Mouse (Mus musculus): ENCODE data around the gene Zfp428. TPM values are rescaled to one million over a fixed set of nuclear protein-coding genes. Genes with fewer than 3 reads are reported as not detected.

Gene Zfp428
- polyA plus RNA-seq, 2 experiments: 29.6 to 67.8 TPM

DNA sequence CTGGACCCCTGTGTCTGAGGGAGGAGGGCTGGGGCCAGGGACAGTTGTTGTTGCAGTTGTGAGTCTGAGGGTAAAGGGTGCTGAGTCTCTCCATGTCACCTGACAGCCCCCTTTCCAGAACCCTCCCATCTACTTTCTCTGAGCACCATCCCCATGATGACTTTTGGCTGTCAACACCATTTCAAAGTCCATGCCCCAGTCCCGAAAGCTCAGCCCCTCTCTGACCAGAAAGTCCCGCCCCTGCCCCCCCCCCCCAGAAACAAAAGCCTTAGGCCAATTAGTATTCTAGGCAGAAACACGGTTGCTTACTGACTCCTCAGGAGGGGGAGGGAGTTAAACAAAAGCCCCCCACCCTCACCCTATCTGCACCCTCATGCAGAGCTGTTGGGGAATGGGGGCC, 19.4 kb upstream of the Zfp428 start:
- WGBS: 27% methylated on average over 3 of the region's 3 CpGs
- no peaks in the 10 kb centered on the region for H3K9me3 ChIP-seq (ENCODE audit: control insufficient read depth, low read length)
- ATAC-seq (ENCODE audit: low FRiP score, low read depth): no peak
- H3K27me3 ChIP-seq (ENCODE audit: control insufficient read depth, insufficient read depth, low read length): peaks cover 4% of the 10 kb centered on the region; the same call in 1 of the 2 replicates
- no peak overlapping the region for H3K27ac ChIP-seq (replicated peaks; ENCODE audit: low read depth, low read length)
- no peak overlapping the region for H3K9ac ChIP-seq (ENCODE audit: low read depth, low read length, severe bottlenecking)
- H3K4me2 ChIP-seq (replicated peaks; ENCODE audit: low read depth, low read length, severe bottlenecking): no peak overlapping the region
- DNase-seq (ENCODE audit: low spot score): no peak
- TF ChIP-seq POLR2A (IDR thresholded peaks at IDR 0.05; ENCODE audit: borderline replicate concordance, extremely low read depth, insufficient read depth, insufficient read length): no peak
- no peak overlapping the region for H3K4me3 ChIP-seq (replicated peaks; ENCODE audit: low read length)
- H3K36me3 ChIP-seq (ENCODE audit: control insufficient read depth, insufficient read depth, low read length): no peaks in the 10 kb centered on the region
- H3K4me1 ChIP-seq (ENCODE audit: control insufficient read depth, insufficient read depth, low read length): no peaks in the 10 kb centered on the region

DNA sequence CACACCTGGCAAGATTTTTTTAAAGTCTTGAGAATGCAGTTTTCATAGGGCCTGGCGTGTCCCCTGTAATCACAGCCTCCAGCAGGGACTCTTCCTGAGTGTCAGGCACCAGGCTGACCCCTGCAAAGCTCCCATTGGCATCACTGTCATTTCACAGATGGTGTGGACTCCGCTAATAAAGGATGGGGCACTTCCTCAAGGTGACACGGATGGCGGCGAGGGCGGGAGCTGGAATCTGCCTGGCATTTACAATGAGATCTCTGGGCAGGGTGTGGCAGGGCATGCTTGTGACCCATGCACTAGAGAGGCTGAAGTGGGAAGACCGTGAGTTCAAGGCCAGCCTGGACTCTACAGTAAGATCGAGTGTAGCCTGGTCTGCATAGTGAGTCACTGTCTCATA, 18.5 kb upstream of the Zfp428 start:
- no peak overlapping the region for H3K4me3 ChIP-seq (replicated peaks; ENCODE audit: low read length)

DNA sequence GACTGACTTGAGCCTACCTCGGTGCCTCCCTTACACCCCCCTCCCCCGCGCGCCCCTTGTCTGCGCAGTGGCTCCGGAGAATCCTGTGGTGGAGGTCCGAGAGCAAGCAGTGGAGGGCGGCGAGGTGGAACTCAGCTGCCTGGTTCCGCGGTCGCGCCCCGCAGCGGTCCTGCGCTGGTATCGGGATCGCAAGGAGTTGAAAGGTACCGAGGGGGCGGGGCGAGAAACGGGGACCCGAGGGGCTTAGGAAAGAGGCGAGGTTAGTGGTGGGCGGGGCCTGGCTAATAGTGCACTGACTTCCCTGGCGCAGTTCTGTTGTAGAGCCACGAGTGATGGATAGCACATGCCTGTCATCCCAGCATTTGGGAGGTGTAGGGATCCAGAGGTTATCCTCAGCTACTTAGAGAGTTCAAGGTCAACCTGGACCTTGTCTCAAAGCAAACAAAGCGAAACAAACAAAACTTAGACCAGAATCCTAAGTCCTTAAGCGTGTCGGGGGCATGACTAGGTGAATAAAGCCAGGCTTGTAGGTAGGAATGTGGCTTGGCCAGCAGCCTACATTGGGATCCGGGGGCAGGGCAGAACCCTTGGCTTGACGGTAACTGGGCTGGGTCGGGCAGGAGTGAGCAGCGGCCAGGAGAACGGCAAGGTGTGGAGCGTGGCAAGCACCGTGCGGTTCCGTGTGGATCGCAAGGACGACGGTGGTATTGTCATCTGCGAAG, 6.8 kb upstream of the Zfp428 start:
- Histone ChIP-seq H3K4me1 (ENCODE audit: control insufficient read depth, insufficient read depth, low read length) (peaks cover 3% of the 10 kb centered on the region; the same call in 1 of the 2 replicates), H3K27me3 (ENCODE audit: control insufficient read depth, insufficient read depth, low read length) (peaks cover 20% of the 10 kb centered on the region), H3K9ac (ENCODE audit: low read depth, low read length, severe bottlenecking) (peak overlapping the region; percentile 45; the same call in 1 of the 2 replicates), H3K36me3 (ENCODE audit: control insufficient read depth, insufficient read depth, low read length) (no peaks in the 10 kb centered on the region), H3K9me3 (ENCODE audit: control insufficient read depth, low read length) (peaks cover 4% of the 10 kb centered on the region; the same call in 1 of the 2 replicates), H3K27ac (replicated peaks; ENCODE audit: low read depth, low read length) (no peak overlapping the region), H3K4me2 (replicated peaks; ENCODE audit: low read depth, low read length, severe bottlenecking) (peak overlapping the region; percentile 56), H3K4me3 (replicated peaks; ENCODE audit: low read length) (peak overlapping the region; percentile 38)
- DNase-seq (ENCODE audit: low spot score): peak; percentile 63
- no peak for TF ChIP-seq POLR2A (IDR thresholded peaks at IDR 0.05; ENCODE audit: borderline replicate concordance, extremely low read depth, insufficient read depth, insufficient read length)
- peak; percentile 42 for ATAC-seq (ENCODE audit: low FRiP score, low read depth)
- WGBS: 12% methylated on average over 41 of the region's 43 CpGs

More for the DNA sequence above, 18.5 kb upstream of the Zfp428 start:
- no peak overlapping the region for H3K9ac ChIP-seq (ENCODE audit: low read depth, low read length, severe bottlenecking)
- no peak for TF ChIP-seq POLR2A (IDR thresholded peaks at IDR 0.05; ENCODE audit: borderline replicate concordance, extremely low read depth, insufficient read depth, insufficient read length)
- WGBS: 80% methylated on average over 8 of the region's 8 CpGs
- H3K27ac ChIP-seq (replicated peaks; ENCODE audit: low read depth, low read length): no peak overlapping the region
- H3K9me3 ChIP-seq (ENCODE audit: control insufficient read depth, low read length): no peaks in the 10 kb centered on the region
- DNase-seq (ENCODE audit: low spot score) (no peak), ATAC-seq (ENCODE audit: low FRiP score, low read depth) (no peak)
- H3K36me3 ChIP-seq (ENCODE audit: control insufficient read depth, insufficient read depth, low read length): no peaks in the 10 kb centered on the region
- H3K4me1 ChIP-seq (ENCODE audit: control insufficient read depth, insufficient read depth, low read length): no peaks in the 10 kb centered on the region
- no peaks in the 10 kb centered on the region for H3K27me3 ChIP-seq (ENCODE audit: control insufficient read depth, insufficient read depth, low read length)
- H3K4me2 ChIP-seq (replicated peaks; ENCODE audit: low read depth, low read length, severe bottlenecking): no peak overlapping the region

DNA sequence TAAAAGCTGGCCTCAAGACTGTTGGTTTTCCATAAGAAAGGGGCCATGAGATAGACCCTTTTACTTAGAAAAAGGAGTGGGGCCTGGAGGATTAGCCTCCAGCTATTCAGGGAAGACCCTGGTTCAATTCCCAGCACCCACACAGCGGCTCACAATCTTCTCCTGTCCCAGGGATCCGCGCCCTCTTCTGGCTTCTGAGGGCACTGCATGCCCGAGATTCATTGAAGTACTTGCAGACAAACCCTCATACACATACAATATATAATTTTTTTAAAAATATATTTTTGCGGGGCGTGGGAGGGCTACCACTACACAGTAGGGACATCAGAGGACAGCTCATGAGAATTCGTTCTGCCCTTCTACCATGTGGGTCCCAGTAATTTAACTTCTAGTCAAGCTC, 5.9 kb upstream of the Zfp428 start:
- WGBS: 34% methylated on average over 7 of the region's 7 CpGs
- no peaks in the 10 kb centered on the region for H3K36me3 ChIP-seq (ENCODE audit: control insufficient read depth, insufficient read depth, low read length)
- TF ChIP-seq POLR2A (IDR thresholded peaks at IDR 0.05; ENCODE audit: borderline replicate concordance, extremely low read depth, insufficient read depth, insufficient read length): no peak
- no peak overlapping the region for H3K4me3 ChIP-seq (replicated peaks; ENCODE audit: low read length)
- DNase-seq (ENCODE audit: low spot score) (peak; percentile 17), ATAC-seq (ENCODE audit: low FRiP score, low read depth) (no peak)
- H3K4me1 ChIP-seq (ENCODE audit: control insufficient read depth, insufficient read depth, low read length): peaks cover 11% of the 10 kb centered on the region
- H3K9ac ChIP-seq (ENCODE audit: low read depth, low read length, severe bottlenecking): no peak overlapping the region
- no peak overlapping the region for H3K27ac ChIP-seq (replicated peaks; ENCODE audit: low read depth, low read length)
- H3K27me3 ChIP-seq (ENCODE audit: control insufficient read depth, insufficient read depth, low read length): peaks cover 20% of the 10 kb centered on the region
- no peak overlapping the region for H3K4me2 ChIP-seq (replicated peaks; ENCODE audit: low read depth, low read length, severe bottlenecking)
- H3K9me3 ChIP-seq (ENCODE audit: control insufficient read depth, low read length): peaks cover 4% of the 10 kb centered on the region; the same call in 1 of the 2 replicates

DNA sequence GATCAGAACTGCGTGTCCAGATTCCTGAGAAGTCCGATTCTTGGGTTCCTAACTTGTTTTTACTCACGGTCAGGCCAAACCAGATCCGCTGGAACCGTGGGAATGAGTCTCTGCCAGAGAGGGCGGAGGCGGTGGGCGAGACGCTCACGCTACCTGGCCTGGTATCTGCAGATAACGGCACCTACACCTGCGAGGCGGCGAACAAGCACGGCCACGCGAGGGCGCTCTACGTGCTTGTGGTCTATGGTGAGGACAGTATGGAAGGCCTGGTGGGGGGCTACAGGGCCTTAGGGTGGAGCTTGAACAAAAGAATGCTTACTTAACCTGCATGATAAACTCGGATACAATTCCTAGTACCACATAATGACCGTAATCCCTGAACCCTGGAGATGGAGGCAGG, 5.3 kb upstream of the Zfp428 start:
- DNase-seq (ENCODE audit: low spot score) (no peak), ATAC-seq (ENCODE audit: low FRiP score, low read depth) (no peak)
- WGBS: 44% methylated on average over 21 of the region's 21 CpGs
- no peak for TF ChIP-seq POLR2A (IDR thresholded peaks at IDR 0.05; ENCODE audit: borderline replicate concordance, extremely low read depth, insufficient read depth, insufficient read length)
- no peak overlapping the region for H3K4me2 ChIP-seq (replicated peaks; ENCODE audit: low read depth, low read length, severe bottlenecking)
- H3K9me3 ChIP-seq (ENCODE audit: control insufficient read depth, low read length): peaks cover 4% of the 10 kb centered on the region; the same call in 1 of the 2 replicates
- H3K4me1 ChIP-seq (ENCODE audit: control insufficient read depth, insufficient read depth, low read length): peaks cover 15% of the 10 kb centered on the region
- no peak overlapping the region for H3K4me3 ChIP-seq (replicated peaks; ENCODE audit: low read length)
- no peaks in the 10 kb centered on the region for H3K36me3 ChIP-seq (ENCODE audit: control insufficient read depth, insufficient read depth, low read length)
- H3K27me3 ChIP-seq (ENCODE audit: control insufficient read depth, insufficient read depth, low read length): peaks cover 20% of the 10 kb centered on the region
- H3K9ac ChIP-seq (ENCODE audit: low read depth, low read length, severe bottlenecking): no peak overlapping the region
- no peak overlapping the region for H3K27ac ChIP-seq (replicated peaks; ENCODE audit: low read depth, low read length)

All from limb, embryonic 14.5 days (tissue).